Mouse (Mus musculus): ENCODE measurements around the gene Syk. TPM values are rescaled to one million over a fixed set of nuclear protein-coding genes. Genes with fewer than 3 reads are reported as not detected.
A peak's percentile ranks its signal among the peaks of the same experiment; 100 is the strongest.

Syk gene
- 1 to 10 TPM; 2.1 to 3.5 TPM for total RNA-seq (2021)
- long read RNA-seq, experiment 1, full-length matches to known transcripts = 1 of 13 reads
- long read RNA-seq, experiment 1, partial matches to known transcripts = 0 of 13 reads
- long read RNA-seq, experiment 1, other reads (novel, unspliced or antisense) = 12 of 13 reads
- long read RNA-seq, experiment 2, partial matches to known transcripts = 0 of 3 reads
- long read RNA-seq, experiment 2, other reads (novel, unspliced or antisense) = 3 of 3 reads

- DNase-seq = peak; percentile 36 to 50
- intact Hi-C loops (cut with DNase I) = no loop called here
These were observed at the start of gene Syk for GRCm38 (mm10) chr13:52582878-52583661. TSS of gene Syk (plus strand) at chr13:52583173.

- intact Hi-C loops (cut with DNase I) = loop anchor here (2.0 to 5.0 kb wide), 2 partner anchors 281 to 696 kb away; no protein-coding TSS in a partner anchor
- DNase-seq = no peak
These were observed 49.3 kb upstream of the Syk start for GRCm38 (mm10) chr13:52533644-52534043.

- intact Hi-C loops (cut with DNase I) = loop anchor here (2.0 to 5.0 kb wide), 2 partner anchors 258 to 283 kb away; no protein-coding TSS in a partner anchor
These were observed 47.4 kb upstream of the Syk start for GRCm38 (mm10) chr13:52535542-52535941.

GRCm38 (mm10) chr13:52537754-52538587 lies 45.0 kb upstream of the Syk start:
- intact Hi-C loops (cut with DNase I) = loop anchor here (5.0 kb wide), 1 partner anchor 261 kb away; no protein-coding TSS in a partner anchor
- no peak for DNase-seq

More at GRCm38 (mm10) chr13:52535542-52535941, 47.4 kb upstream of the Syk start:
- DNase-seq = peak in 1 of 2 experiments; percentile 24

- DNase-seq = no peak
- intact Hi-C loops (cut with DNase I) = loop anchor here (5.0 kb wide), 1 partner anchor 261 kb away; no protein-coding TSS in a partner anchor
These were observed 44.3 kb upstream of the Syk start for GRCm38 (mm10) chr13:52538588-52539116.

GRCm38 (mm10) chr13:52539461-52539860 lies 43.5 kb upstream of the Syk start:
- intact Hi-C loops (cut with DNase I) = loop anchor here (5.0 kb wide), 1 partner anchor 262 kb away; no protein-coding TSS in a partner anchor
- DNase-seq = no peak

GRCm38 (mm10) chr13:52541385-52542035 lies 41.5 kb upstream of the Syk start:
- DNase-seq = no peak
- intact Hi-C loops (cut with DNase I) = no loop called here

GRCm38 (mm10) chr13:52542036-52542526 lies 40.9 kb upstream of the Syk start:
- intact Hi-C loops (cut with DNase I) = no loop called here
- DNase-seq = no peak

GRCm38 (mm10) chr13:52542636-52543035 lies 40.3 kb upstream of the Syk start:
- intact Hi-C loops (cut with DNase I) = no loop called here
- no peak for DNase-seq

GRCm38 (mm10) chr13:52546288-52546687 lies 36.7 kb upstream of the Syk start:
- no peak for DNase-seq
- intact Hi-C loops (cut with DNase I) = no loop called here

GRCm38 (mm10) chr13:52550690-52551193 lies 32.2 kb upstream of the Syk start:
- no peak for DNase-seq
- intact Hi-C loops (cut with DNase I) = no loop called here

- DNase-seq = no peak
- intact Hi-C loops (cut with DNase I) = no loop called here
These were observed 31.7 kb upstream of the Syk start for GRCm38 (mm10) chr13:52551275-52551674.

- DNase-seq = no peak
- intact Hi-C loops (cut with DNase I) = no loop called here
These were observed 30.0 kb upstream of the Syk start for GRCm38 (mm10) chr13:52552822-52553477.

GRCm38 (mm10) chr13:52554722-52555121 lies 28.3 kb upstream of the Syk start:
- DNase-seq = no peak
- intact Hi-C loops (cut with DNase I) = no loop called here

GRCm38 (mm10) chr13:52557421-52557820 lies 25.6 kb upstream of the Syk start:
- DNase-seq = no peak
- intact Hi-C loops (cut with DNase I) = no loop called here

GRCm38 (mm10) chr13:52561367-52562165 lies 21.4 kb upstream of the Syk start:
- intact Hi-C loops (cut with DNase I) = no loop called here
- no peak for DNase-seq

- intact Hi-C loops (cut with DNase I) = no loop called here
- no peak for DNase-seq
These were observed 20.8 kb upstream of the Syk start for GRCm38 (mm10) chr13:52562166-52562571.

GRCm38 (mm10) chr13:52565103-52565739 lies 17.8 kb upstream of the Syk start:
- intact Hi-C loops (cut with DNase I) = no loop called here

More at GRCm38 (mm10) chr13:52565103-52565739, 17.8 kb upstream of the Syk start:
- DNase-seq = no peak

Data from gastrocnemius, postnatal 36 days (tissue).